Mouse (Mus musculus): ENCODE results near the gene Zfp964. TPM values are rescaled to one million over a fixed set of nuclear protein-coding genes. Genes with fewer than 3 reads are reported as not detected.
"Not testable (repeated sequence)": the region's sequence is repeated elsewhere in the genome, so short reads cannot be mapped to it uniquely, and the experiment has no call there.

Gene Zfp964
- 2.3 and 2.9 TPM in 2 replicates for polyA plus RNA-seq (2012; rRNA removed)

GRCm38 (mm10) chr8:69654358-69654981 is at the start of gene Zfp964:
TSS of gene Zfp964 (plus strand) at chr8:69654479.
- peak; percentile 98 for DNase-seq (ENCODE audit: low read depth)
- TF ChIP-seq CTCF (IDR thresholded peaks at IDR 0.05; ENCODE audit: borderline replicate concordance, extremely low read depth, insufficient read depth, insufficient read length) (no peak), POLR2A (IDR thresholded peaks at IDR 0.05; ENCODE audit: borderline replicate concordance, extremely low read depth, insufficient read depth, insufficient read length, poor library complexity, severe bottlenecking) (peak; percentile 92)

- no peak for TF ChIP-seq POLR2A (IDR thresholded peaks at IDR 0.05; ENCODE audit: borderline replicate concordance, extremely low read depth, insufficient read depth, insufficient read length, poor library complexity, severe bottlenecking)
- TF ChIP-seq CTCF (IDR thresholded peaks at IDR 0.05; ENCODE audit: borderline replicate concordance, extremely low read depth, insufficient read depth, insufficient read length), result peak; percentile 38; the same call in 1 of the 2 replicates
- DNase-seq (ENCODE audit: low read depth), result no peak
Observed at GRCm38 (mm10) chr8:69614687-69615086, 39.6 kb upstream of the Zfp964 start.

GRCm38 (mm10) chr8:69618078-69618477 is 36.2 kb upstream of the Zfp964 start:
- TF ChIP-seq CTCF (IDR thresholded peaks at IDR 0.05; ENCODE audit: borderline replicate concordance, extremely low read depth, insufficient read depth, insufficient read length) (no peak), POLR2A (IDR thresholded peaks at IDR 0.05; ENCODE audit: borderline replicate concordance, extremely low read depth, insufficient read depth, insufficient read length, poor library complexity, severe bottlenecking) (no peak)
- no peak for DNase-seq (ENCODE audit: low read depth)

- TF ChIP-seq CTCF (IDR thresholded peaks at IDR 0.05; ENCODE audit: borderline replicate concordance, extremely low read depth, insufficient read depth, insufficient read length), result peak; percentile 28; the same call in 1 of the 2 replicates
- peak; percentile 75 for TF ChIP-seq POLR2A (IDR thresholded peaks at IDR 0.05; ENCODE audit: borderline replicate concordance, extremely low read depth, insufficient read depth, insufficient read length, poor library complexity, severe bottlenecking)
- peak; percentile 99 for DNase-seq (ENCODE audit: low read depth)
Observed at GRCm38 (mm10) chr8:69625095-69625789, 29.0 kb upstream of the Zfp964 start, which contains the start of gene Zfp868. TSS of gene Zfp868 (minus strand) at chr8:69625548.

- DNase-seq (ENCODE audit: low read depth), result no peak
- no peak for TF ChIP-seq CTCF (IDR thresholded peaks at IDR 0.05; ENCODE audit: borderline replicate concordance, extremely low read depth, insufficient read depth, insufficient read length)
Observed at GRCm38 (mm10) chr8:69653808-69654357, 396 bp upstream of the Zfp964 start.

GRCm38 (mm10) chr8:69661294-69661693 is 7.0 kb downstream of the Zfp964 start:
- TF ChIP-seq CTCF (IDR thresholded peaks at IDR 0.05; ENCODE audit: borderline replicate concordance, extremely low read depth, insufficient read depth, insufficient read length) (no peak), POLR2A (IDR thresholded peaks at IDR 0.05; ENCODE audit: borderline replicate concordance, extremely low read depth, insufficient read depth, insufficient read length, poor library complexity, severe bottlenecking) (no peak)
- DNase-seq (ENCODE audit: low read depth), result no peak

GRCm38 (mm10) chr8:69665051-69665450 is 10.8 kb downstream of the Zfp964 start:
- DNase-seq (ENCODE audit: low read depth), result not testable (repeated sequence)

- TF ChIP-seq POLR2A (IDR thresholded peaks at IDR 0.05; ENCODE audit: borderline replicate concordance, extremely low read depth, insufficient read depth, insufficient read length, poor library complexity, severe bottlenecking), result no peak
- no peak for TF ChIP-seq CTCF (IDR thresholded peaks at IDR 0.05; ENCODE audit: borderline replicate concordance, extremely low read depth, insufficient read depth, insufficient read length)
- no peak for DNase-seq (ENCODE audit: low read depth)
Observed at GRCm38 (mm10) chr8:69701810-69702209, 47.5 kb downstream of the Zfp964 start.

- DNase-seq (ENCODE audit: low read depth), result not testable (repeated sequence)
Observed at GRCm38 (mm10) chr8:69710624-69711023, 56.3 kb downstream of the Zfp964 start, which contains the start of gene Zfp869. TSS of gene Zfp869 (minus strand) at chr8:69710724.

- no peak for DNase-seq (ENCODE audit: low read depth)
- no peak for TF ChIP-seq POLR2A (IDR thresholded peaks at IDR 0.05; ENCODE audit: borderline replicate concordance, extremely low read depth, insufficient read depth, insufficient read length, poor library complexity, severe bottlenecking)
- no peak for TF ChIP-seq CTCF (IDR thresholded peaks at IDR 0.05; ENCODE audit: borderline replicate concordance, extremely low read depth, insufficient read depth, insufficient read length)
Observed at GRCm38 (mm10) chr8:69713516-69713915, 59.2 kb downstream of the Zfp964 start.

- DNase-seq (ENCODE audit: low read depth), result no peak
- TF ChIP-seq CTCF (IDR thresholded peaks at IDR 0.05; ENCODE audit: borderline replicate concordance, extremely low read depth, insufficient read depth, insufficient read length) (no peak), POLR2A (IDR thresholded peaks at IDR 0.05; ENCODE audit: borderline replicate concordance, extremely low read depth, insufficient read depth, insufficient read length, poor library complexity, severe bottlenecking) (no peak)
Observed at GRCm38 (mm10) chr8:69715366-69715765, 61.1 kb downstream of the Zfp964 start.

Other genes starting within 250 kb of the Zfp964 start
- gene Gm9495, start 200.9 kb upstream of the Zfp964 start, polyA plus RNA-seq (2012; rRNA removed), result 0.09 and 0.12 TPM in 2 replicates
- gene Gm7697, start 131.5 kb upstream of the Zfp964 start, polyA plus RNA-seq (2012; rRNA removed), result 0.04 TPM in 2 replicates
- gene Zfp868, start 28.9 kb upstream of the Zfp964 start, polyA plus RNA-seq (2012; rRNA removed), result 21.5 and 23.7 TPM in 2 replicates
- 13.5 and 14.3 TPM in 2 replicates for gene Zfp869, start 56.2 kb downstream of the Zfp964 start, polyA plus RNA-seq (2012; rRNA removed)
- gene Zfp963, start 95.5 kb downstream of the Zfp964 start, polyA plus RNA-seq (2012; rRNA removed), result 9.4 and 9.6 TPM in 2 replicates
- gene Gm20422, start 120.4 kb downstream of the Zfp964 start, polyA plus RNA-seq (2012; rRNA removed), result 1.4 and 1.6 TPM in 2 replicates
- gene Atp13a1, start 136.7 kb downstream of the Zfp964 start, polyA plus RNA-seq (2012; rRNA removed), result 85.0 and 112 TPM in 2 replicates
- 31.2 and 44.6 TPM in 2 replicates for gene Zfp866, start 136.7 kb downstream of the Zfp964 start, polyA plus RNA-seq (2012; rRNA removed)
- 72.5 and 80.2 TPM in 2 replicates for gene Gmip, start 154.2 kb downstream of the Zfp964 start, polyA plus RNA-seq (2012; rRNA removed)
- 7.2 and 8.0 TPM in 2 replicates for gene Lpar2, start 167.9 kb downstream of the Zfp964 start, polyA plus RNA-seq (2012; rRNA removed)
- gene Pbx4, start 178.0 kb downstream of the Zfp964 start, polyA plus RNA-seq (2012; rRNA removed), result 38.6 and 43.6 TPM in 2 replicates
- gene Cilp2, start 233.2 kb downstream of the Zfp964 start, polyA plus RNA-seq (2012; rRNA removed), result 5.0 and 5.6 TPM in 2 replicates
- gene Tssk6, start 247.7 kb downstream of the Zfp964 start, polyA plus RNA-seq (2012; rRNA removed), result 0.37 and 0.53 TPM in 2 replicates
- 84.2 and 106 TPM in 2 replicates for gene Ndufa13, start 248.1 kb downstream of the Zfp964 start, polyA plus RNA-seq (2012; rRNA removed)
- gene Yjefn3, start 248.2 kb downstream of the Zfp964 start, polyA plus RNA-seq (2012; rRNA removed), result 12.6 and 13.0 TPM in 2 replicates